Mouse (Mus musculus): ENCODE results near the gene Rpl36a.

The Rpl36a gene

GRCm38 (mm10) chrX:134599922-134600565 lies 14.6 kb downstream of the Rpl36a start:
- in situ Hi-C loops (cut with MboI; ENCODE audit: low sequenced_read_pairs) = no loop called here

DNA sequence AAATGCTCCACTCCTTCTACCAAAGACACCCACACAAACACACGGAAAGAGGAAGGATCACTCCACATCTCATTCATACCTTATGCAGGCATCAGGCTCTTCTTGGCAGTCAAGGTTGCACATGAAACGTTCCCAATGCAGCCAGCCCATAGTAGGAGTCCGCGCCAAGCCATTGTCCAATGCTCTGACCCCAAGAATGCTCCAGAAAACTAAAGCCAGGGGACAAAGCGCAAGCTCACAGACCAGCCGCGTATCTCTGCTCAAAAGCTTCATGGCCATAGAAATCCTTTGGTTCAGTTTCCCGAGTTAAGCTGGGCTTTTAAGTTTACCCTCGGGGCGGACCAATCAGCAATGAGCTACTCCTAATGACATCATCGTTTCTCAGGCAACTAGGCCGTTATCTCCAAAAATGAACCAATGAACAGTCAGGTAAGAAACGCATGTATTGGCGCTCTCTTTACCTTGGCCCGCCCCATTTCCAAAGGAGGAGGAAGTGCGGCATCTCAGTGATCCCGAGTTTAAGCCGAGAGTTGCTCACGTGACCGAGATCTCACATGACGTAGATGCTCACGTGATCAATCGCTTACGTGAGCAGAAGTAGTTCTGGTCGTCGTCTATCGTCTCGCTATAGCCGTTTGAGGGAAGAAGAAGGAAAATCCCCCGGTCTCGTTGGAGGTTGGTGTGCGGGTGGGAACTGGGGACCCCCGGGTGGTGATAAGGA lies 15.4 kb downstream of the Rpl36a start, which contains the start of the genes Gla and Hnrnph2:
TSS of gene Gla (minus strand) at position 467 of the 721 bp plus-strand sequence.
TSS of gene Hnrnph2 (plus strand) at position 521 of the 721 bp plus-strand sequence.
- in situ Hi-C loops (cut with MboI; ENCODE audit: low sequenced_read_pairs) = no loop called here

DNA sequence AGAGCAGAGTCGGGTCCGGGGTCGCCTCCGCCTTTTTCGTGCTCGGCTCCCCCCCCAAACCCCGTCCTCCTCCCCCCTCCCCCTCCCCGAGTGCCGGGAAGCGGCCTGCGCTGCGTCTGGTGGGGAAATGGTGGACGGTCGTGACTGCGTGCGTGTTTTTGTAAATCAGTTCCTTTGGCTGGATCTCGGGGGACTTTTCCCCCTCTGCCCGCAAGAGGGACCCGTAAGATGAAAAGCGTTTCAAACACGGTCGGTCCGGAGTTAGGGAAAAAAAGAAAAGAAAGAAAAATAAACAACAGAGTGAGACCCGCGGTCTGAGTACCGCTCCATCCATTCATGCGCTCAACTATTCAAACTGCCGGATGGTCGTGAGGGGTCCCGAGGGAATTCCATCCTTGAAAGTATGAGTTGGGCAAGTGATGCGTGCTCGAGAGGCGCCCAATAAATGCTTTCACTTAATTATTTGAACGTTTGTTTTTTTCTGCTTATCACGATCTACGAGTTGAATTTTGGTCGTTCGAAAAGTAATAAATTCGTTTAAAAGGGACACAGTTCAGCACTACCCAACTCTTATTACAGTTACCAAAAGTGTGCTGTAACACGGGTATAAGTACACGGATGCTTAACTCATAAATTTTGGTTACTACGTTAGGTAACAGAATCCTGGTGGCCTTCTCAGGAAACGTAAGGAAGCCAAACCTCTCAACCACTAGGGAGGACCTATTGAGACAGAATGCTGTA lies 16.1 kb downstream of the Rpl36a start:
- in situ Hi-C loops (cut with MboI; ENCODE audit: low sequenced_read_pairs) = no loop called here

- in situ Hi-C loops (cut with MboI; ENCODE audit: low sequenced_read_pairs) = no loop called here
Observed at GRCm38 (mm10) chrX:134609472-134609871, 24.0 kb downstream of the Rpl36a start.

- in situ Hi-C loops (cut with MboI; ENCODE audit: low sequenced_read_pairs) = no loop called here
Observed at GRCm38 (mm10) chrX:134610984-134611383, 25.5 kb downstream of the Rpl36a start.

GRCm38 (mm10) chrX:134612285-134612959 lies 27.0 kb downstream of the Rpl36a start:
- in situ Hi-C loops (cut with MboI; ENCODE audit: low sequenced_read_pairs) = no loop called here

DNA sequence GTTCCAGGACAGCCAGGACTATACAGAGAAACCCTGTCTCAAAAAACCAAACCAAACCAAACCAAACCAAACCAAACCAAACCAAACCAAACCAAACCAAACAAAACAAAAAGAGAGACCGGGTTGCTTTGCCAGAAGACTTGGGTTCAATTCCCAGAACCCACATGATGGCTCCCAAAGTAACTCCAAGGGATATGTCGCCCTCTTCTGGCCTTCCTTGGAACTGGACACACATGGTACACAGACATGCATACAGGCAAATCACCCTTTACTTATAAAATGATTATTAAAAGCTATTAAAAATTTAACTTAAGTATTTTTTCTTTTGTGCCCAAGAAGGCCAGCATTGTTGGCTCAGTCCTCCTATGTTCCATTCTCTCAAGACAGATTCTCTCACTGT lies 28.9 kb downstream of the Rpl36a start:
- in situ Hi-C loops (cut with MboI; ENCODE audit: low sequenced_read_pairs) = no loop called here

DNA sequence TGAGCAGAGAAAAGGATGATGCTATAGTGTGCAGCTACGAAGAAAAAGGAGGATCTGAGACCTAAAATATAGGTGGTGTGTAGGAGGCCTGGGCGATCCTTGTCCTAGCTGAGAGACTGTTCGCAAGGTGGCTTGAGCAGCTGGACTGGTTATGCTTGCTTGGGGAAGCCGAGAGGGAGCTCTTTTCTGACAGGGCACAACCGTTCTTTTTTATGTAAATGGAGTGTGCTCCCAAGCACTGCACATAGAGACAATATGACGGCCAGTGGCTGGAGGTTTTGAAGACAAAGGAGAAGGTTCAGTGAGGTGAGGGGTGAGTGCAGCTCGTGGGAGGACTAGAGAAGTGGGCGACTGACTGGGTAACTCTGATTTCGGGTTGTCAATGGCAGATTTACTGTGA lies 34.2 kb downstream of the Rpl36a start:
- in situ Hi-C loops (cut with MboI; ENCODE audit: low sequenced_read_pairs) = no loop called here

GRCm38 (mm10) chrX:134620254-134620865 lies 34.9 kb downstream of the Rpl36a start:
- in situ Hi-C loops (cut with MboI; ENCODE audit: low sequenced_read_pairs) = no loop called here

DNA sequence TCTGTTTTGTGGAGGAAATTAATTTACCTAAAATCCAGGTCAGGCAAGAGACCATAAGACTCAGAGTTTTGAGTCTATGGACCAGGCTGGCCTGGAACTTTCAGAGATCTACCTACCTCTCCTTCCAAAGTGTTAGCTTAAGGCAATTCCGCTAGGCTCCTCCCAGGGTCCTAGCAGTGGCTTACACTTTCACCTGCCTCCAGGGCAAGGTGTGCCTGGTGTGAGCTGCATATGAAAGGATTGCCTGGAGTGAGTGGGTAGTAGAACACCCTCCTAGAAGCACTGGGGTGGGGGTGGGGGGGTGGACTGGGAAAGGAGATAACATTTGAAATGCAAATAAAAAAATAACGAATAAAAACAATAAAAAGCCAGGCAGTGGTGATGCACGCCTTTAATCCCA lies 36.2 kb downstream of the Rpl36a start:
- in situ Hi-C loops (cut with MboI; ENCODE audit: low sequenced_read_pairs) = no loop called here

DNA sequence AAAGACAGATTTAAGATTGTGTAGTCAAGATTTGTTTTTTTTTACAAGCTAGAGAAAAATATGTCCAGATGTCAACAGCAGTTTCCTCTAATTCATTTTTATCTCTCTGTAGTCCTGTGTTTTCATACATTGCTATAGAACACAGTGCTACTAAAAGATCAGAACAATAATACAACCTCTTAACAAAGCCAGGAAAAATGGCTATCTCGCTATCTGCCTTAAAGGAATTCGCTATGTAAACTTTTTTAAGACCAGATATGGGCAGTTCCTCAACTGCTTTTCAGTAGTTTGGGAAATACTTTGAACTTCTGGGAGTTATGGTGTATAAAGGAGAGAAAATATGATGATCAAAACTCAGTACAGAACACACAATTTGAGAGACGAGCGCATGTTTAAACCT lies 37.9 kb downstream of the Rpl36a start:
- in situ Hi-C loops (cut with MboI; ENCODE audit: low sequenced_read_pairs) = no loop called here

DNA sequence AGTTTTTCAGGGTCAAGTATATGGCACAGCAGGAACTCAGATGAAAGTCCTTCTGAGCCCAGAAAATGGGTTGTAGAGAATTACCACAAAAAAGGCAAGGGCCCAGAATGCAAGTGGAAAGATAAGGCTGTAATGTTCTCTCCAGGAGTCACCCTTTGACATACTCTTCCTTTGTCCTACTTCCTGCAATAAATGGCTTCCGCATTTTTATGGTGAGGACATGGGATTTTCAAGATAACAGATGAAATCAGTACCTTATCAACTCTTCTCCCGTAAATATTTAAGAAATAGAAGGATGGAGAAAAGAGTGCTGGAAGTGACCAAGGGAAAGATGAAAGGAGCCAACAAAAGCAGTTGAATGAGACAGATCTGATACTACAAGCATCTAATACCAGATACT lies 42.7 kb downstream of the Rpl36a start:
- in situ Hi-C loops (cut with MboI; ENCODE audit: low sequenced_read_pairs) = no loop called here

- in situ Hi-C loops (cut with MboI; ENCODE audit: low sequenced_read_pairs) = no loop called here
Observed at GRCm38 (mm10) chrX:134632710-134633109, 47.3 kb downstream of the Rpl36a start.

- in situ Hi-C loops (cut with MboI; ENCODE audit: low sequenced_read_pairs) = no loop called here
Observed at GRCm38 (mm10) chrX:134635111-134635510, 49.7 kb downstream of the Rpl36a start.

GRCm38 (mm10) chrX:134635860-134636259 lies 50.4 kb downstream of the Rpl36a start:
- in situ Hi-C loops (cut with MboI; ENCODE audit: low sequenced_read_pairs) = no loop called here

Measured in CH12F3 (cell line).